Mouse (Mus musculus) ovary, adult 18-20 months (tissue): ENCODE measurements at regions not wholly inside any gene's neighbourhood (a gene's known extent, or its start where the extent isn't known, plus 50 kb on each side); places are given as distances from the start of the nearest gene placed in this dataset.

Experiments used
- DNase-seq: peaks from one replicate; pipeline ENCODE4 v3.0.0; 2022; ENCODE audit warnings: low spot score, mixed read lengths

- no peak for DNase-seq
Observed at GRCm38 (mm10) chr5:74771121-74771520, 68.4 kb upstream of the Lnx1 start.

- no peak for DNase-seq
Observed at GRCm38 (mm10) chr5:74769023-74769422, 66.3 kb upstream of the Lnx1 start.

- DNase-seq = no peak
Observed at GRCm38 (mm10) chr5:74767993-74768392, 65.3 kb upstream of the Lnx1 start.

- DNase-seq = no peak
Observed at GRCm38 (mm10) chr5:74766211-74766610, 63.5 kb upstream of the Lnx1 start.

- DNase-seq = no peak
Observed at GRCm38 (mm10) chr5:74765061-74765767, 62.5 kb upstream of the Lnx1 start.

GRCm38 (mm10) chr5:74757557-74757956 lies 54.8 kb upstream of the Lnx1 start:
- no peak for DNase-seq

- DNase-seq = no peak
Observed at GRCm38 (mm10) chr5:74752961-74753360, 50.2 kb upstream of the Lnx1 start.
